Mouse (Mus musculus) G1E-ER4 (cell line): ENCODE measurements around the gene Tecr. TPM values are rescaled to one million over a fixed set of nuclear protein-coding genes. Genes with fewer than 3 reads are reported as not detected.

Experiments used
- GATA1 ChIP-seq: IDR thresholded peaks from one replicate; pipeline ENCODE4 v1.8.0; 2012; ENCODE audit warnings: low read length, inconsistent platforms
- polyA plus RNA-seq: library from polyadenylated mRNA; stranded (reverse); fragments of >175 nt; gene quantifications from 2 replicates; pipeline ENCODE4 v1.2.3, GENCODE M21; 2012

The Tecr gene
- polyA plus RNA-seq, 1 experiment, result 121 TPM

GRCm38 (mm10) chr8:83576921-83577320 is 30.9 kb downstream of the Tecr start:
- no peak for TF ChIP-seq GATA1

DNA sequence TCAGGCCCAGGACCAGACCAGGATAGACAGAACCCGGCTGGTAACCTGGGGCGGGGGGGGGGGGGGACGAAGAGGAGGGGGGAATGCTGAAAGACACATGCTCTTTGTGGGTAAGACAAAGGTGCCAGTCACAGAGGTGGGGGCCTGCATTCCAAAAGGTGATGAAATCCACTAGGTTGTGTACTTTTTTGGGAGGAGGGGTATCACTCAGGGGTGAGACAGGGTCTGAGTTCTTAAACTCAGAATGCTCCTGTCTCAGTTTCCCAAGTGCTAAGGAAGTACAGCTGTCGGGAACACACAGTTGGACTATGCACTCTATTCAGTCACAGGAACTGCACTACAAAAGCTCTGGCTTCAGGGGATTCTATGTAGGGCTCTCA is 31.3 kb downstream of the Tecr start:
- no peak for TF ChIP-seq GATA1

- no peak for TF ChIP-seq GATA1
Observed at GRCm38 (mm10) chr8:83575561-83576515, 31.9 kb downstream of the Tecr start.

DNA sequence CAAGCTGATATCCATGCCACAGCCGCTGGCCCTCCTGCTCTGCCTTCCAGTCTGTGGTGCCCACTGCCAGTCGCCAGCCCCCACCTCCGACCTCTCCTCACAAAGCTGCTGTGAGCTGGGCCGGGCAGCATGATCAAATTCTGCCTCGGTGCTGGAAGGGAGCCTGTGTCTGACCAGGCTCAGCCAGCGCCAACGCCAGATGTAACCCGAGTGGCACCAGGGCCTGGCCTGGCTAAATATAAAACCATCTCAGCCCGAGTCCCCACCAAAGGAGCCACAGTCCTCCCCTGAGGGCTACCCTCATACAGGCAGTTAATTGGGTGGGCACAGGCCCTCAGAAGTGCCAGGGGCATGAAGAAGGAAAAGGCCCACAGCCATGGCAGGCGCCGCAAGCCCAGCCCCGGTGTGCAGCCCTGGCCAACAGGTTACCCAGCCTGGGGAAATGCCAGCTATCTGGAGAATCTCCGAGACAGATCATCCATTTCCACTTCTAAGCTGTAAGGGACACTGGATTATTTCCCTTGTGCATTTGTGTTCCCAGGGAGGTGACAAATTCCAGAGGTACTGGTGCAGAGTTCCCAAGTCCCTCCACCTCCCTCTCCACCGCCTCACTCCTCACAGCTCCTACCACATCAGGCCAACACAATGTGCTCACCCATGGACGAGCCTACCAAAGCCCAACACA is 33.0 kb downstream of the Tecr start:
- TF ChIP-seq GATA1, result no peak

GRCm38 (mm10) chr8:83573140-83573875 is 34.5 kb downstream of the Tecr start:
- TF ChIP-seq GATA1, result no peak

DNA sequence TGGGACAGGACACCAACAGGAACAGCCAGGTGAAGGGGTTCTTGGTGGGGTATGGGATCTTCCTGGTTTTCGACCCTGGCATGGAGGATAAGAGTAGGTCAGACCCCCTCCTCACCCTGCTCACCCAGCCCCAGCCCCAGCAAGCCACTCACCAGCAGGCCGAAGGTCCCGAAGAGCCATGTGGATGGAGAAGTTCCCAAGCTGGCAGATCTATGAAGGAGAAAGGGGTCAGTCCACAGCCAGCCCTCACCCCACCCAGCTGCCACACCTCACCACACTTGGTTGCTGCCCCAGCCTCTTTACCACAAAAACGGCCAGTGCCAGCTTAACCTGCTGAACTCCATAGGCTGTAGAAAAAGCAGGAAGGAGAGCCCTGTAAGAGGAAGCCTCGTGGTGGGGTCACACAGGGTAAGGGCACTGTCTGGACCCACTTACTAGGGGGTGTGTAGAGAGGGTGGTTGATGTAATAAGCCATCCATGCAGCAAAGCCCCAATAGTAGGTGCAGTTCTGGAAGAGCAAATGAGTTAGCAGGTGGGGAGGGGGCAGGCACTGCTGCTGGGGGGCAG is 35.4 kb downstream of the Tecr start:
- no peak for TF ChIP-seq GATA1

DNA sequence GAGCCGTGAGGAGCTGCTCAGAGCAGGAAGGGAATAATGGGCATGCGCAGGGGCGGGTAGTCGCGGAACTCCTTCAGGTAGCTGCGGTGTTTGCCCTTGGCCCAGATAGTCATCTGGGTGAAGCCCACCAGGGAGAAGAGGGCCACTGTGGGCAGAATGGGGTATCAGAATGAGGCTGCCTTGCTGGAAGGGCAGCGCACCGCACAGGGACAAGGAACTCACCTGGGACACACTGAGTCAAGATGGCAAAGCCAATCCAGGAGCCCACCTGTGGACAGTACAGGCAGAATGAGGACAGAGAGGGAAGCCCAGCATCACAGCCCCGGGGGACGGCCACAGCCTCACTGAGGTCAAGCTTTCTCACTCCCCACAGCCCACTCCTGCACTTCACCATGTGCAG is 36.0 kb downstream of the Tecr start:
- no peak for TF ChIP-seq GATA1

DNA sequence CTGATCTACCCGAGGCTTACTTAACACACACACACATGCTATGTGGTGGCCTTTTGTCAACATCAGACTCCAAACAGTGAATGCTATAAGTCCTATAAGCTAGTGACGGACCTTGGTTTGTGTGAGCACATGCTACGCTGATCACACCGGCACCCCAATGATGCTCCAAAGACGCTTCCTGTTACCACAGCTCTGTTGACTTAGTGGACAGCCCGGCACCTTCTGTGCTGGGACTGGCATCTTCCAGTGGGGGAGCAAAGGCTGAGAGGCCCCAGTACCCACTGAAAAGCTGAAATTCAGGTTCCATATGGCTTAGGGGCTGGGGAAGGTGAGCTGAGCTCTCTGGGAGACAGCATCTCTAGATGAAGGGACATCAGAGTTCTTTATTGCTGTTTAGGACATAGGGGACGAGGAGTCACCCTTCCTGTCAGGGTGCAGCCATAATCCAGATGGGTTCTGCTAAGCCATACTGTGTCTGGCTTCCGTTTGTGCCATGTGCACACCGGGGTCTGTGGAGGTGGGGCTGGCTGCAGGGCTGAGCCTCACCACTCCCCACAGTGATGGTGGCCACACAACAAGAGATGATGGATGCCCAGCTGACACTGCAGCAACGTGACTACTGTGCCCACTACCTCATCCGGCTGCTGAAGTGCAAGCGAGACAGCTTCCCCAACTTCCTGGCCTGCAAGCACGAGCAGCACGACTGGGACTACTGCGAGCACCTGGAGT is 37.3 kb downstream of the Tecr start:
- TF ChIP-seq GATA1, result no peak

DNA sequence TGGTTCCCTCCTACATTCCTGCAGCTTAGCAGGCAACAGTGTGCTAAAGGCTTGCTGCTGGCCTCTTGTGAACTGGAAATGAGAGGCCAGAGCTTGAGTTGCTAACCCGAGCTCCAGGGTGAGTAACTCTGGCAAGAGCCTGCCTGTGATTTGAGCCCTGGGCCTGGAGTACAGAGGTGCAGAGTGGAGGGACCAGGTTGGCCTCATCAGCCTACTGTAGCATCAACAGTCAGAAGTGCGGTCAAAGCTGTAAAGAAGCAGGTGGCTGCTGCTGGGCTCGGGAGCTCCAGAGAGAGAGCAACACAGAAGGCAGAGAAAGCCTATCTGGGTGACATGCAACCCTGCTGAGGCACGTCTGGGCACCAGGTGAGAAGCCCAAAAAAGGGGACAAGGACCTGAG is 38.6 kb downstream of the Tecr start:
- TF ChIP-seq GATA1, result no peak

DNA sequence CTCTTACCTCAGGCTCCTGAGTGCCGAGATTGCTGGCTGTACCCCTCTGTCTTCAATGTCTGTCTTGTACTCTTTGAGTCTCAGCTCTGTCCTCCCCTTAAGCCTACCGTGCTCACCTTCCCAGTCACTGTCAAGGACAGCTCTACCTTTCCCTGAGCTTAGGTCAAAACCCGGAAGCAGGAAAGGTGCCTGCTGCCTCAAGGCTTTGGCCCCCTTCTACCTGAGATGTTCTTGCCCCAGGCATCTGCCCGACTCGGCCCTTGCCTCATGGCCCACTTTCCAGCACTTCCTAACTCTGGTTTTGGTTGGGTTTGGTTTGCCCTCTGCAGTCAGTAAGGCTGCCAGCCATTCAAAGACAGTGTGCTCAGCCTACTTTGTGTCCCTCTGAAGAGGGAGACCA is 39.0 kb downstream of the Tecr start:
- TF ChIP-seq GATA1, result no peak

- no peak for TF ChIP-seq GATA1
Observed at GRCm38 (mm10) chr8:83568128-83568527, 39.6 kb downstream of the Tecr start.

GRCm38 (mm10) chr8:83567668-83568067 is 40.1 kb downstream of the Tecr start:
- no peak for TF ChIP-seq GATA1

DNA sequence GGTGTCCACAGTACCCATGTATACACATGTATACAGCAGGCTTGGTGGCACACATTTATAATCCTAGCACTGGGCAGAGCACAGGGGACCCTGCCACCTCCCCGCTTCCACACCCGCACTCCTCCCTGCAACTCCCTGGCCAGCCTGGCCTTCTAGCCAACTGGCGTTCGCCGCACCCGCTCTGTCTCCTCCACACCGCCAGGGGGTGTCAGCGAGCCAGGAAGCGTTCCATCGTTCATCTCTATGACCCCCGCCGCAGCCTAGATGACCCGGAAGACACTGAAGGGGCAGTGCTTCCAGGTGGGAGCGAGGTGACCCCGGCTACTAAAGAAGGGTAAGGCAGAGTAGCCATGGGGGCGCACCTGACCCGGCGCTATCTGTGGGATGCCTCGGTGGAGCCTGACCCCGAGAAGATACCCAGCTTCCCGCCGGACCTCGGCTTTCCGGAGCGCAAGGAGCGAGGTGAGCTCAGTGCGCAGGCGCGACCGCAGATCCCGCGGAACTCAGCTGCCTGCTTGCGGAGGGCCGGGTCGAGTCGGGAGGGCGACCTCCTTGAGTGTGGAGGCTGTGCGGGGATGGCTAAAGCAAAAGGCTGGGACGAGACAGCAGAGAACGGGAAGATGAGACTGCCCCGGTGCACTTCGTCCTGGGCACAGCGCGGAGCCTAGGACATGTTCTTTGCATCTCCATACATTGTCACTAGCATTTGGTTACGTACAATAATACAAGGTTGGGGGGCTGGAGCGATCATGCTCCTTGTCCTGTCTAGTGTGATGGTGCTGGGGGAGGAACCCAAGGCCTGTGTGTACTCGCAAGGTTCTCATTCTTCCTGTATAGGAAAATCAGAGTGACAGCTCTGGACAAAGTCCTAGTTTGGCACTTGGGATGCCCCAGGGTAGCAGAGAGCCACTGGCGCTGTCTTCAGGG is 41.0 kb downstream of the Tecr start, which contains the start of gene Ndufb7:
Ndufb7 (plus strand) TSS at position 203 of the 927 bp plus-strand sequence.
- no peak for TF ChIP-seq GATA1
